Mouse (Mus musculus) lung, postnatal 10 days (tissue): ENCODE data around the gene Maml3.
A peak's percentile ranks its signal among the peaks of the same experiment; 100 is the strongest.

Experiments
- DNase-seq: peaks from one replicate; pipeline ENCODE4 v3.0.0; 2021

Gene Maml3

GRCm38 (mm10) chr3:52043847-52044246, 61.0 kb downstream of the Maml3 start:
- DNase-seq = no peak

DNA sequence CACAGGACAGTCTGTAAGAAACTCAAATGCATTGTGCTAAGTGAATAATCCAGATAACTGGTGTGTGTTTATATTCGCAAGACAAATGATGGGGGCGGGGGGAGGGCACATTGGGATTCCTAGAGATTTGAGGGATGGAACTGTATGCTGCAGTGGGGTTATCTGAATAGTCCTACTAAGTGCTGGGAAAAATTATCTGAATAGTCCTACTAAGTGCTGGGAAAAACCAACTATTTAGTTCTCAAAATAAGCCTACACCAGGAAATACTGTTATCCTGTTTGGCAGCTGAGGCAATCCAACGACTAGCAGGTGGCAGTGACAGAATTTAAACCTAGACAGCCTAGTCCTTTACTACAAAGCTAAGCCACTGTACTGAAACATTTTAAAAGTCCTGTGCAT, 62.2 kb downstream of the Maml3 start:
- DNase-seq = no peak

DNA sequence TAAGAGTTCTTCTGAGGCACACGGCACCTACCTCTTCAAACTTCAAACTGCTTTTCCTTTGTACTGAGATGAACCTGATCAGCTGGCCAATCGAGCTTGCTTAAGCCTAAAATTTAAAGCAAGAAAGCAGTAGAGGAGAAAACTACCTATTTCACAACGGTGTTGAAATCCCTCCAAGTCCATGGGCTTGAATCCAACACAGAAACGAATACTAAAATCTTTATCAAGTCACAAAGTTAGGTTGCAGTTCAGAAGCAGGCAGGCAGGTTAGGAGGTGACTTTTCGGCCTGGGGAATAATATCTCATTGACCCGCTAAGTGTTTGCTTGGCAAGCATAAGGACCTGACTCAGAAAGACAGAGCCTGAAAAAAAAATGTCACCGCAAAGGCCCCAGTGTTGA, 64.9 kb downstream of the Maml3 start:
- DNase-seq = peak; percentile 79

DNA sequence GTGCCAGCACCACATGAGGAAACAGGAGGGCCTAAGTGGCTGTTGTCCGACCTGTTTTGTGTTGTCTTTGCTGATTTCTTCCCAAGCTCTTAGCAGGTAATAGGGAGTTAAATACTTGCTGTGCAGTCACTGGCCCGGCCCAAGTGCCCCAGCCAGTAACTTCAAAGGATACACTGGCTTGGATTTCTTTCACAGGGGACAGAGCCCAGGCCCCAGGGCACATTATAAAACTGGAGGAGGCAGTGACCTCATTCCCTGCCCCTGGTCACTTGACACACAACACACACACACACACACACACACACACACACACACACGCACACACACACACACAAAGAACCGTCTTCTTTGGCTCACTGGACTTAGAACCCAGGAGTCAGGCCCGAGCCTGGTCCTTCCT, 67.6 kb downstream of the Maml3 start:
- DNase-seq = no peak

DNA sequence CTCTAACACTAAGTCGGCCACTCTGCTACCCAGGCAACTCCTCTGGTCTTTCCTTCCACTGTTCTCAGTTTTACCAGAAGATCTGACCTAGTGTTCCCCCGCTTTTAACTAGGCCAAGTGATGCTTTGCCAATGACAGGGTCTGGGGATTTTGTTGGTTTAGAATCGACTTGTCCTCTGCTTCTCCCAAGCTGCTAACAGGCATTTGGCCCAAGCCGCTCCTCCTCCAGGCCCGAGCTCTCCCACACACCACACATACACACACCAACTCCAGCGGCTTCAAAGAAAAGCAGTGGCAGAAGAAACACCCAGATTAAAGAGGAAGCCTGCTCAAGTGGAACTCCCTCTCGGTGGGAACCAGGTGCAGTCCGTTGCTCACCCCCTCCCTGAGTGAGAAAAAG, 69.5 kb downstream of the Maml3 start:
- peak; percentile 68 for DNase-seq

- DNase-seq = peak; percentile 41
These were observed 70.9 kb downstream of the Maml3 start for GRCm38 (mm10) chr3:52033857-52034588.

DNA sequence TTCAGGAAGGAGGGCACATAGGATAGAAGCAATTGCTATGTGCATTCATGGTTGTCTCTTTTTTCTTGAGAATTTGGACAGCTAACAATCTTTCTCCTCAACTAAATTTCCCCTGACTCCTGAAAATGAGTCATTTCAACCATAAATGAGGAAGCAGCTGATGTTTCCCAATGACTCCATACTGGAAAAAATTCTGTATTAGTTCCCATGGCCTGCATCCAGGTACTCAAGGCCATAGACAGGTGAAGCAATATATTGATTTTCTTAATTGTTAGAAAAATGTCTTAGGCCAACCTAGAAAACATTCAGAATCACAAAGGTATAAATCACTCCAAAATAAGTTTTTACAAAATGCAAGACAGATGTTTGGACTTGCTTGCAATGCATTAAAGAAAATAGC, 73.5 kb downstream of the Maml3 start:
- no peak for DNase-seq

DNA sequence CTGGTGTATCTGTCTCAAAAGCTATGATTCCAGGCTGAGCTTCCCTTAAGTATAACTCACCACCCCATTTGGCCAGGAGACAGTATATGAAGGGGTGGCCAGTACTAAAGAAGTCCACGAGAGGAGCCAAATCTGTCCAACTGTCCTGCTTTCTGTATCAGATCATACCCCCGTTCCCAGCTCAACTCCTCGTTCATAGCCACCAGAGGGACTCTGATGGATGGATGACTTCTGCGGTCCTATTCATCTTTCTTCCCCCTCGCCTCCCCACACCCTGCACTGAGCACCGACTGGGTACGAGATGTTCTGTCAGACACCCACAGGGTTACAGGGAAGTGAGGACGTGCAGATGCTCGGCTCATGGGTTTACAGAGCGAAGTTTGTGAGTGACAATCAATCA, 74.8 kb downstream of the Maml3 start:
- DNase-seq = peak; percentile 71

- peak; percentile 92 for DNase-seq
These were observed 75.2 kb downstream of the Maml3 start for GRCm38 (mm10) chr3:52029661-52030081.

DNA sequence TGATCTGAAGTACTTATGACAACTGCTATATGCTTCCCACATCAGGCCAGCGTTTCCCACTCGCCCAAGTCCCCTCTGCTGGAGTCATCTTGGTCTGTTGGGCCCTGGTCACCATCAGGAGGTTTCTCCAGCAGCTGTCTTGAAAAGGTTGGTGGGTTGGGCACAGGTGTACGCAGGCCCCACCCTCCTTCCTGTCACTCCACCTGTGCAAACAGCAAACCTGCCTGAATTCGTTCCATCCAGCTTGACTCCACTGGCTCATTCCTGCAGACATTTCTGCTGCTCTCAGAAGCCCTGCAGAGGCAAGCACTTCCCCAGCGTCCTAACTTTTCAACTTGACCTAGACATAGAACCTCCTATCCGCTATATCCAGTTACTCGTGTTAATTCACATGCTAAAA, 76.9 kb downstream of the Maml3 start:
- no peak for DNase-seq

DNA sequence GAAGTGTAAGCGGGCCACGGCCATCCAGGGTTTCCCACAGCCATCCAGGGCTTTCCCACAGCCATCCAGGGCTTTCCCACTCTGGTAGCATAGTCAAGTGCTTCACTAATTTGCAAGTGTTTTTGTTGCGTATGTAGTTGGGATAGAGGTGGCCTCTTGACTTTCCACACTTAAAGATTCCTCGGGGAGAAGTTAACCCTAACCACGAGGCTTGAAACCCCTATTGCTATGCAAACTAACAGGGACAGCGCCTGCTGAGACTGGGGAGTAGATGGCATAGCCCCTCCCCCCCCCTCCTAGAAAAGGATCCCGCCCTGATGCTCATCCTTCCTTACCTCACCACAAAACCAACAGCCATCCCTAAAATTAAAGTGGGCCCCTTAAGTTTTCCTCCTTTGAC, 82.4 kb downstream of the Maml3 start:
- no peak for DNase-seq

- no peak for DNase-seq
These were observed 86.8 kb downstream of the Maml3 start for GRCm38 (mm10) chr3:52018103-52018439.

- DNase-seq = peak; percentile 26
These were observed 87.3 kb downstream of the Maml3 start for GRCm38 (mm10) chr3:52017439-52018102.

DNA sequence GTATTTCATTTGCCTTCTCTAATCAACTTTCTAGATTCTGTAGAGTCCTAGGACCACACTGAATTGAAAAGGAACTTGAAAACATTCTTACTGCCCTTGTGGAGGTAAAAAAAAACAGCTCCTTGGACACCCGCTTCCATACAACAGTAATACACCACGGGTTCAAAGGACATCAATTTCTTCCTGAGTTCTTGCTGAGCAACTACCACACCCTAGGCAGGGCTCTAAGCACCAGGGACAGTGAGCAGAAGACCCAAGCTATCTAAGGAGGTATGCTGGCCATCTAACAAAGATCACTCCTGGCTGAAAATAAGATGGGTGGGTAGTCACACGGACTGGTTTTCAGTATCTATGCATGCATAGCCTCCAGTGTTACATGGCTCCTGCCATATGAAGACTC, 88.7 kb downstream of the Maml3 start:
- DNase-seq = no peak

GRCm38 (mm10) chr3:52015556-52015955, 89.3 kb downstream of the Maml3 start:
- no peak for DNase-seq

DNA sequence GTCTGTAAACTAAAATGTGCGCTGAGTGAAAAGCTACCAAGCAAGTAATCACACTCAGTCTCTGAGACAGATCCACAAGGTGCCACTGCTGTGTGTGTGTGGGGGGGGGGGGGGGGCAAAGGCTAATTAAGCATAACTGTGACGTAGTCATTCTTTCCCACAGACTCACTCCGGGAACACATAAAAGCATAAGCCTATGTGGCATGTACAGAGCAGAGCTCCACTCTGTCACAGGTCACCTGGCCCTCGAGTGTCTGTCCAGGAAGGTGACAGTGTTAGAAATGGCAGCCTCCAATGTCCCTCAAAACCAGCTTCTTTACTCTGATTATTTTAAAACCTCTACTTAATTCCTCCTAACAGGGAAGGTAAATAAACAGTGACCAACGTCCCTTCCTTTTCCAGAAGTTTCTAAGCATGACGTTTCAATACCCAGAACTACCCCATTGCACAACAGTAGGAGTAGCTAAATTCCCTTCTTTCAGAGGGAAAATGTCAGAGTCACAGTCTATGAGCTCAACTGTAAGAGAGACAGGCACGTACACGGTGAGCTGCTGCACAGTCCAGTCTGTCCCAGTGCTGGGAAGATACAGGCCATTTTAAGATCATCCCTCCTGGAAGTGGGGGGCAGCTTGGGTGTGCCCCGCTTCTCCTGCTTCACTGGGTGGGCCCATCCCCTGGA, 93.7 kb downstream of the Maml3 start:
- no peak for DNase-seq

DNA sequence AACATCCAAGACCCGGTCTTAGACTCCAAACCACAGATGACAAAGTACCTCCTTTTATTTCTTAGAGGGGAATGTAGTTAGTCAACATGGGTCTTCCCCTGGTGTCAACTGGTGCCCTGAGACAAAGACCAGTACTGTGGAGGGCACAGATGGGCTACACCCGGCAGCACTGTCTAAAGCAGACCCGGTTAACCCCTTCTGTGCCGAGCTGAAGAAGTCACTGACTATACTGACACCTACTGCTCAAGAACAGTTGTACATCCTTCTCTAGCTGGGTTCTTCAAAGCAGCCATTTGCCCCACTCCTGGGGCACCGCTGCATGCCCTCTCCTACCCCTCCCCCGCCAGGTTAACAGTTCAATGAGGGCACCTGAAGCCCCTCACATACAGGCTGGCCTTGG, 95.6 kb downstream of the Maml3 start:
- peak; percentile 55 for DNase-seq

GRCm38 (mm10) chr3:52007602-52008252, 97.1 kb downstream of the Maml3 start:
- peak; percentile 41 for DNase-seq

GRCm38 (mm10) chr3:52006721-52007330, 98.0 kb downstream of the Maml3 start:
- no peak for DNase-seq

DNA sequence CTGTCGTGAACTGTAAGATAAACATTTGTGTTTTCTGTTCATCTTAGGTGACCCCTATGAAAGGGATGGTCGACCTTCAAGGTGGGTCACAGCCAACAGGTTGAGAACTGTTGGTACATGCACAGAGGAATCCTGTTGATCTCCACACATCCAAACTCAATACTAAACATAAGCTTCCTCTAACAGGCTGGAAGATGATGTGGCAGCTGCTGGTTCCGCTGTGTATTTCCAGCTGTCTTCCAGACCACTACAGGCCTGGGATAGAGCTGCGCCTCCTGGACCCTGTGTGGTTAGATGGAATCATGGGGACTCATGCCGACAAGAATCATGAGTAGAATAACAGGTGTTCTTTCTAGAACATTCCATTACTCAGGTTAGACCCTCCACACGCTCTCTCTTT, 101.2 kb downstream of the Maml3 start:
- DNase-seq = no peak

DNA sequence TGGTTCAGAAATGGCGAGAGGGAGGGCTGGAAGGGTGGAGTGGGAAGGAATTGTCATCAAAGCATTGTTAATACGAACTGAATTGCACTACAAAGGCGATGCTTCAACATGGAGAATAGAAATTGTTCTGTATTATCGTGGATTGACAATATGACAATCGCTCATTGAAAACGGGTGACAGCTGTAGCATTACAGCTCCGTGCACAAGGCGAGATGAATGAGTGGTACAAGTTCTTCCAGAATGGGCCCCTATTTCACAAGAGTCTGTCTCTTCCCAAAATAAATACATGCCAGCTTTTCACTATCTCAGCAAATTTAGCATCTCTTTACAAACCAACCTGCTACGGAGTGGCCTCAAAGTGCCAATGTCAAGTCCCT, 103.4 kb downstream of the Maml3 start:
- no peak for DNase-seq

GRCm38 (mm10) chr3:52000871-52001517, 103.9 kb downstream of the Maml3 start:
- no peak for DNase-seq
